Mouse (Mus musculus) c-Kit-positive CD71-negative TER-119-negative erythroid progenitor cells, embryonic 14.5 days (primary cell): Measurements from ENCODE around the gene Col18a1.

Experiments used
- DNase-seq: peaks from one replicate; pipeline ENCODE4 v3.0.0-alpha.2; 2013; ENCODE audit warnings: low read depth

Col18a1 gene

GRCm38 (mm10) chr10:77062393-77063010 is 103.8 kb downstream of the Col18a1 start:
- DNase-seq = no peak

- DNase-seq = no peak
These were observed 104.9 kb downstream of the Col18a1 start for GRCm38 (mm10) chr10:77061426-77061825.

DNA sequence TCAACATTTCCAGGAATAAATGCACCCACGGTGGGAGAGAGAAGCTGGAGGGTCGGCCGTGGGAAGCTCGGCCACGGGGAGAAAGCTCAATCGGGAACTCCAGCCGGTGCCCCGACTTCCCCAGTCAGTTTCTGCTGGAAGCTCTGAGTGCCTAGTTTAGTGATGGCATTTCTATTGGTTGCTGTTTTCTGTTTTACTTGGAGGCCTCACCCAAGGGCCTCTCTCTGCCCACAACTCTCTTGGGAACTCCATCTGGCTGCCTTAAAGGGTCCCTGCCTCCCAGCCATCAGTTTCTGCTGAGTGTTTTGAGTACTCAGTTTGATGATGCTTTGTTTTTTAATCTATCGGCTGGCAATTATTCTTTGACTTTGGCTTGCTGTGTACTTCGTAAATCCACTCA is 109.6 kb downstream of the Col18a1 start:
- DNase-seq = no peak

- no peak for DNase-seq
These were observed 117.7 kb downstream of the Col18a1 start for GRCm38 (mm10) chr10:77048606-77049005.

DNA sequence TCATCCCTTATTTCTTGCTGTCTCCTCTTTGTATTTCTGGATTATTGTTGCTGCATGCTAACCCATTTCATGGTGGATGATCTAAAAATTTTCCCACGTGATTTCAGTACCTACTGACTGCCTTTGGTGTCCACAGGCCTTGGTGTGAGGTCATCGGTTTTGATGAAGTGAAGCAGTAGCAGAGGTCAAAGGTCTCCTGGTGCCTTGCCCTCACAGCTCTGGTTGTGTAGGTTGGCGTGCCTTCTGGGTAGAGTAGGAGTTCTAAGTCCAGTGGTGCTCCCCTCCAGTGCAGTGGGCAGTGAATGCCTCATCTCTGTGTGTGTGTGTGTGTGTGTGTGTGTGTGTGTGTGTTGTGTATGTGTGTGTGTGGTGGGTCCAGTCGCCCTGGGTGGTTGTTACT is 118.2 kb downstream of the Col18a1 start:
- DNase-seq = no peak

DNA sequence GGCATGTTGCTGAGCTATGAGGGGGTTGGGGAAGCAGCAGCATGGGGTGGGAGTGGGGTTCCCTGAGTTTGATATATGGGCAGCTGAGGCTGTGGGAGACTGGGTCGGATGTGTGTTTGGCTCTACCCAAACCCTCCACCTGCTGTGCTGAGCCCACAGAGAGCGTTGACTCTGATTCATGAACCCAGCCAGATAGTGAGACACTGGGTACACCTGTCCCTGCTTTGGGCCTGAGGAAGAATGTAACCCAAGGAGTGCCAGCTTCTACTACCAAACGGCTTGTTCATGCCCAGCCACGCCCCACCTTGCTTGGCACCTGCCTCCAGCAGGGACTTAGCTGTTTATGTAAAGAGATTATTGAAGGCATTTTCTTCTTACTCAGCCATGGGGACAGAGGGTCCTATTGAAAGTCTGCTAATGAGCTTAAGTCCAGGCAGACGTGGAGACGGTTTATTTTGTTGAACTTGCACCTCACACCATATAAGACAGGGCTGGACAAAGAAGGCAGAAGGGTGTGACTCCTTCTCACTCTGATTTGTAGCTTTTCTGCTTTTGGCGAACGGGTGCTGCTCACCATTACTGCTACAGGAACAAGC is 127.7 kb downstream of the Col18a1 start:
- no peak for DNase-seq

DNA sequence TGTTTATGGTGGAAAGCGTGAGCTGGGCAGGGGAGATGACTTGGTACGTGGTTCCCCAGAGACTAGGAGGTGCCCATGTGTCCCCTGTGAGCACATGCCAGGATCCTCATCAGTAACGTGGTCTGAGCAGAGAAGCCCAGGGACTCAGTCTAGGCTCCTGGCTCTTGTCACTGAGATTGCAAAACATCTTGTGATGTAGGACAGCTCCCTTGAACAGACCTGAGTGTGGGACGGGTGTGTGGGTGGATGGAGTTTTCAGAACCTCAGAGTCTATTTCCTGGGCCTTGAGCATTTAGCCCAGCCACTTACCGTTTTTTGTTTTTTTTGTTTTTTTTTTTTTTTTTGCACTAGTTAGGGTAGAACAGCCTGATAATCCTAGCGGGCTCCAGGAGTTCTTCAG is 130.9 kb downstream of the Col18a1 start:
- DNase-seq = no peak

GRCm38 (mm10) chr10:77033323-77034025 is 132.9 kb downstream of the Col18a1 start:
- no peak for DNase-seq

GRCm38 (mm10) chr10:77032591-77033322 is 133.6 kb downstream of the Col18a1 start:
- DNase-seq = peak; percentile 95

GRCm38 (mm10) chr10:77031768-77032375 is 134.5 kb downstream of the Col18a1 start, which contains the start of gene Slc19a1:
Slc19a1 (plus strand) TSS chr10:77032241.
- no peak for DNase-seq

DNA sequence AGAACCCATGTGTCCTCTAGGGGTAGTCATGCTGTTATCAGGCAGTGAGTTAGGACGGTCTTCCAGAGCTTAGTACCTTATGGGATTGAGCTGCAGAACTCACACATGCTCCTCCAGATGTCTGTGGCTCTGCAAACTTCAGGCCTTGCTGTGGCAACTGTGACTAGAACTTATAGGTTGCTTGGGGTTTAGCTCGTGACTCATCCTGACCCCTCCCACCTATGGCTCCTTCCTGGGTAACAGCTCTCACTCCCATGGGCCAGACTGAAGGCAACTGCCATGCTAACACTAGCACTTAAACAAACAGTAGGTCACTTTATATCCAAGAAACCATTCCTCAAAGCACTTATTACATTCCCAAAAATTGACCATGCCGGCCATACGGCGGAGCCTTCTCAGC is 135.7 kb downstream of the Col18a1 start:
- no peak for DNase-seq

GRCm38 (mm10) chr10:77029761-77030160 is 136.6 kb downstream of the Col18a1 start:
- no peak for DNase-seq

DNA sequence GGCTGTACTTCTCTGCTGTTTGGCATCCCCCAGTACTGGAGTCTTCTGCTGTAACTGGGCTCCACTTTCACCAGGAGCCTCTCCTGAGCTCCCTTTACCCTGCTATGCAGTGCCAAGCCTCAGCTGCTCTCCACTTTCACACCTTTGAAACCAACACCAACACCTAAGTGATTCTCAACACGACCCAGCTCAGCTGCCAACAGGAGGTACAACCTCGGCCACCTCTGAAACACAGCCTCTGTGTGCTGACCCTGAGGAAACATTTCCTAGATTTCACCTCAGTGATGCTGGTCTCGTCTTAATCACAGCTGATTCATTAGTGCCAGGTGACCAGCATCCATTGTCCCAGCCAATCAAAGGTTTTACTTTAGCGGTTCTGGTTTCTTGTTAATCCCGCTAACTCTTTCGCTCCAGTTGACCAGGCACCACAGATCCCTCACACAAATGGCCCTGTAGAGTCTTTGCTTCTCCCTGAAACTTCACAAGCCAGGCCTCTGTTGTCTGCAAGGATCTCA is 137.5 kb downstream of the Col18a1 start:
- DNase-seq = no peak

DNA sequence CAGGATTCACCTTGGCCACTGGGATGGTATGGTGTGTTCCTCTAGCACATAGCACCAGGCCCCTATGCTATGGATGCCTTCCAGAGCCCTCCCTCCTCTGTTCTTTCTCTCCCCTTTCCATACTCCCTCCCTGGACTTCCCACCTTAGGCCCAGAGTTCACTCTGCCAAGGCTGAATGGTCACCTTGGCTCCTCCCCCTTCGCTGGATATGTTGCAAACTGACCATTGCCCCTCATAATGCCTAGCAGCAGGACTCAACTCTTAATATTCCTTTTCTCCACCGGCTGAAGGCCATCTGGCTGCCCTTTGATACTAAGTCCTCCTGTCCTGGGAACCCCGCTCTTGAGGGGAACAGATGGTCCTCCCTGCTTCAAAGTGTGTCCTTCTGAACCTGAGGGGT is 139.4 kb downstream of the Col18a1 start:
- no peak for DNase-seq

DNA sequence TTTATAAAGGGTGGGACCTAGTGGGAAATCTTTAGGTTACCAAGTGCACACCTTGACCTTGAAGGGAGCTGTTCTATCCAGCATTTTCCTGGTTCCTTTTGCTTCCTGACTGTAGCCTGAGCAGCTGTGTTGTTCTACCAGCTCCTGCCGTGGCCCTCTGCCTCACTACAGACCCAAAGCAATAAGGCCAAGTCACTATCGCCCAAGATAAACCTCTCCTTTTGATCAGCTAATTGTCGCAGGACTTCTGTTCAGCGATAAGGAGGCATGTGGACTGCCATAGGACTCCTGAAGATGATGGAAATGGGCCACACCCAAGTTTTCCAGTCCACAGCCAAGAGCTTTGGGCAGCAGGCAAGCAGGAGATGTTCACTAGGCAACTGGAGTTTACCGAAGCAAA is 142.1 kb downstream of the Col18a1 start:
- DNase-seq = no peak

- no peak for DNase-seq
These were observed 143.8 kb downstream of the Col18a1 start for GRCm38 (mm10) chr10:77022301-77023130.

- DNase-seq = peak; percentile 70
These were observed 144.8 kb downstream of the Col18a1 start for GRCm38 (mm10) chr10:77021399-77022052.

GRCm38 (mm10) chr10:77017662-77018061 is 148.7 kb downstream of the Col18a1 start:
- DNase-seq = no peak

- no peak for DNase-seq
These were observed 149.3 kb downstream of the Col18a1 start for GRCm38 (mm10) chr10:77017061-77017460.

GRCm38 (mm10) chr10:77016499-77016898 is 149.8 kb downstream of the Col18a1 start:
- DNase-seq = no peak

GRCm38 (mm10) chr10:77016080-77016479 is 150.3 kb downstream of the Col18a1 start:
- DNase-seq = no peak
